ENCODE assay signal across 10 mouse cellular contexts in genomic region chr11:108365600-108365999, GRCm38 (mm10). TPM values are rescaled to one million over a fixed set of nuclear protein-coding genes. Genes with fewer than 3 reads are reported as not detected.
"Had no signal": no experiment of that assay in that cellular context is flagged by ENCODE, and none has a peak within 500 bp of the region (broad histone marks: within the 10 kb centered on the region; RNA-seq: fewer than 3 reads in every experiment).

No protein-coding gene starts in this region.

- H3K27me3 ChIP-seq: limb, embryonic 15.5 days; neural tube, embryonic 13.5 days; stomach, embryonic 15.5 days had no signal

- H3K4me3 ChIP-seq: limb, embryonic 15.5 days; neural tube, embryonic 13.5 days; stomach, embryonic 15.5 days had no signal

- DNase-seq: layer of hippocampus, adult 9-11 months; layer of hippocampus, postnatal 36 days; midbrain, embryonic 14.5 days; retina, postnatal 1 day had no signal

- H3K9me3 ChIP-seq: limb, embryonic 15.5 days; neural tube, embryonic 13.5 days; stomach, embryonic 15.5 days had no signal

- H3K27ac ChIP-seq: limb, embryonic 15.5 days; neural tube, embryonic 13.5 days; stomach, embryonic 15.5 days had no signal

- H3K4me1 ChIP-seq: neural tube, embryonic 13.5 days had no signal

- H3K9ac ChIP-seq: limb, embryonic 15.5 days; neural tube, embryonic 13.5 days; stomach, embryonic 15.5 days had no signal

- H3K4me2 ChIP-seq: limb, embryonic 15.5 days; neural tube, embryonic 13.5 days; stomach, embryonic 15.5 days had no signal

- H3K36me3 ChIP-seq: limb, embryonic 15.5 days; neural tube, embryonic 13.5 days; stomach, embryonic 15.5 days had no signal

RNA-seq across cellular contexts. Expression of gene Apoh, which starts 22.4 kb away (rescaled TPM):
- polyA plus RNA-seq: kidney, embryonic 14.5 days; limb, embryonic 11.5 days; spleen, adult 2 months had no signal
